Mouse (Mus musculus): ENCODE measurements around the gene Tha1. TPM values are rescaled to one million over a fixed set of nuclear protein-coding genes. Genes with fewer than 3 reads are reported as not detected.

Tha1 gene
- polyA plus RNA-seq, 1 experiment: 1.4 TPM

DNA sequence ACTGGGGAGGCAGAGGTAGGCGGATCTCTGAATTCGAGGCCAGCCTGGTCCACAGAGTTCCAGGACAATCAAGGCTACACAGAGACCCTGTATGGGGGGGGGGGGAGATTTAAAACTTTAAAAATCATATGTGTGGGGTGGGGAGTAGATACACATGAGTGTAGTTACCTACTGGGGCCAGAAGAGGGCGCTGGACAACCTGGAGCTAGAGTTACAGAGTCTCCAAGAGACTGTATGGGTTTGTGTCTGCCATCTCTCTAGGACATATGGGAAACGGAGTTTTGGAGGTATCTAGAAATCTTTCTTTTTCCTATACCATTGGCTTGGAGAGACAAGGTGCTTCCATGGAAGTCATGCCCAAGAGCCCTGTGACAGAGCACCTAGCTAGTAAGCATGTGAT, 1.1 kb upstream of the Tha1 start:
- TF ChIP-seq USF1 (IDR thresholded peaks at IDR 0.05; ENCODE audit: low read depth) (no peak), MYOG (IDR thresholded peaks at IDR 0.05; ENCODE audit: control insufficient read depth, extremely low read depth, insufficient read length) (no peak), CTCF (IDR thresholded peaks at IDR 0.05; ENCODE audit: control insufficient read depth, insufficient read depth, insufficient read length) (no peak), FOSL1 (IDR thresholded peaks at IDR 0.05; ENCODE audit: insufficient read depth, low read length, poor library complexity, severe bottlenecking) (no peak), MAX (IDR thresholded peaks at IDR 0.05) (no peak), MYOD1 (IDR thresholded peaks at IDR 0.05; ENCODE audit: control insufficient read depth, insufficient read length, low read depth) (no peak), CEBPB (IDR thresholded peaks at IDR 0.05; ENCODE audit: low read depth) (no peak)
- Histone ChIP-seq H3K27me3 (ENCODE audit: control insufficient read depth, insufficient read depth, insufficient read length) (no peaks in the 10 kb centered on the region), H3K79me3 (ENCODE audit: low read depth) (no peaks in the 10 kb centered on the region)

DNA sequence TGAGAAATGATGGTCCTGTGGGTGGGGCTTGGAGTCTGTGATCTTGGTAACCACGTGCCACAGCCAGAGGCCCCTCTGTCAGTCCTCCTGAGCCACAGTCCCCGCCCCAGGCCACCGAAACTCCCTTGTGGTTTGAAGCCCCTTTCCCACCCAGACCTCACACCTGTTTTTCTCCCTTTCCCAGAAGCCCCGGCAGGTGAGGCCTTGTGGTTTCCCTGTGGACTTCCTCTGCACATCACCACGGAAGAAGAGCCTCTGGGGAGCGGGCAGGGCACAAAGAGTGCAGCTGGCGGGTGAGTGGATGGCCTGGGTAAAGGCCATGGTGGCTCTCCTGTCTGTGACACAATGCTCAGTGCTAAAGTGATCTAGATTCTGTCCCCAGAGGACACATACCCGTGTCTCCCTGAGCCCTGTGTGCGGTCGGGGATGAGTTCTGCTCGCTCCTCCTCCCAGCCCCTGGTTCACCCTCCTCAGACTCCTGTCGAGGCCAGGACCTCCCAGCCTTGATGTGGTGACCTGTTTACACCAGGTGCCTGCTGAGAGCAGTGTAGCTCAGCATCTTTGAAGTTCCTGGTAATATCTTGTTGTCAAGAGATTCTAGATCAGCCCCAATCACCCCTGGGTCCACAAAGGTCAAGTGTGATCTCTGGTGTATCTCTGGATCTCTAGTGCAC, 1.2 kb downstream of the Tha1 start:
- Histone ChIP-seq H3K79me2 (ENCODE audit: control insufficient read depth, insufficient read depth) (no peaks in the 10 kb centered on the region), H3K27me3 (ENCODE audit: control insufficient read depth, insufficient read depth, insufficient read length) (no peaks in the 10 kb centered on the region), H3K4me3 (ENCODE audit: insufficient read depth, poor library complexity, severe bottlenecking) (no peak overlapping the region), H3ac (ENCODE audit: control insufficient read depth, insufficient read length, low read depth) (no peak overlapping the region), H3K79me3 (ENCODE audit: low read depth) (no peaks in the 10 kb centered on the region), H3K36me3 (ENCODE audit: control insufficient read depth, insufficient read depth) (no peaks in the 10 kb centered on the region)
- TF ChIP-seq USF1 (IDR thresholded peaks at IDR 0.05; ENCODE audit: low read depth) (no peak), MAX (IDR thresholded peaks at IDR 0.05) (no peak), MYOD1 (IDR thresholded peaks at IDR 0.05; ENCODE audit: control insufficient read depth, insufficient read length, low read depth) (no peak), CEBPB (IDR thresholded peaks at IDR 0.05; ENCODE audit: low read depth) (no peak), CTCF (IDR thresholded peaks at IDR 0.05; ENCODE audit: control insufficient read depth, insufficient read depth, insufficient read length) (no peak), MYOG (IDR thresholded peaks at IDR 0.05; ENCODE audit: control insufficient read depth, extremely low read depth, insufficient read length) (no peak), FOSL1 (IDR thresholded peaks at IDR 0.05; ENCODE audit: insufficient read depth, low read length, poor library complexity, severe bottlenecking) (no peak)

More for the DNA sequence above, 1.1 kb upstream of the Tha1 start:
- H3K4me3 ChIP-seq (ENCODE audit: insufficient read depth, poor library complexity, severe bottlenecking): no peak overlapping the region
- no peak overlapping the region for H3ac ChIP-seq (ENCODE audit: control insufficient read depth, insufficient read length, low read depth)
- H3K36me3 ChIP-seq (ENCODE audit: control insufficient read depth, insufficient read depth): no peaks in the 10 kb centered on the region
- no peaks in the 10 kb centered on the region for H3K79me2 ChIP-seq (ENCODE audit: control insufficient read depth, insufficient read depth)

DNA sequence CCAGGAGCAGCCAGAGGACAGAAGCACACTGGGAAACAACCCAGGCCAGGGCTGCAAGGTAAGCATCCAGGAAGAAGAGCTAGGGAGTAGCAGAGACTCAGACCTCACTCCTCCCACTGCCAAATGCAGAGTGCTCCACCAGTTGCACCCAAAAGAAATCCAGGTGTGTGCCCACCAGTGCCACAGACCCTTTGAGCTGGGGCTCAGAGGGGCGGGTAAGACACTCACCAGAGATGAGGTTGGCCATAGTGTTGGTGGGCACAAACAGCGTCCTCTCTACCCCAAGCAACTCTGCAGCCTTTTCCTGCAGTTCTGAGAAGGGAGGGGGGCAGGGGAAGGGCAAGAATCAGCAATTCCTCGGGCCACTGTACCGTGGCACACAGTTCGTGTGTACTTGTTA, 1.9 kb downstream of the Tha1 start:
- Histone ChIP-seq H3K4me3 (ENCODE audit: insufficient read depth, poor library complexity, severe bottlenecking) (no peak overlapping the region), H3K79me3 (ENCODE audit: low read depth) (no peaks in the 10 kb centered on the region), H3K27me3 (ENCODE audit: control insufficient read depth, insufficient read depth, insufficient read length) (no peaks in the 10 kb centered on the region), H3K36me3 (ENCODE audit: control insufficient read depth, insufficient read depth) (no peaks in the 10 kb centered on the region), H3ac (ENCODE audit: control insufficient read depth, insufficient read length, low read depth) (no peak overlapping the region), H3K79me2 (ENCODE audit: control insufficient read depth, insufficient read depth) (no peaks in the 10 kb centered on the region)
- TF ChIP-seq FOSL1 (IDR thresholded peaks at IDR 0.05; ENCODE audit: insufficient read depth, low read length, poor library complexity, severe bottlenecking): no peak
- no peak for TF ChIP-seq USF1 (IDR thresholded peaks at IDR 0.05; ENCODE audit: low read depth)
- no peak for TF ChIP-seq MYOD1 (IDR thresholded peaks at IDR 0.05; ENCODE audit: control insufficient read depth, insufficient read length, low read depth)
- no peak for TF ChIP-seq CTCF (IDR thresholded peaks at IDR 0.05; ENCODE audit: control insufficient read depth, insufficient read depth, insufficient read length)
- TF ChIP-seq CEBPB (IDR thresholded peaks at IDR 0.05; ENCODE audit: low read depth): no peak
- TF ChIP-seq MAX (IDR thresholded peaks at IDR 0.05): no peak
- TF ChIP-seq MYOG (IDR thresholded peaks at IDR 0.05; ENCODE audit: control insufficient read depth, extremely low read depth, insufficient read length): no peak

DNA sequence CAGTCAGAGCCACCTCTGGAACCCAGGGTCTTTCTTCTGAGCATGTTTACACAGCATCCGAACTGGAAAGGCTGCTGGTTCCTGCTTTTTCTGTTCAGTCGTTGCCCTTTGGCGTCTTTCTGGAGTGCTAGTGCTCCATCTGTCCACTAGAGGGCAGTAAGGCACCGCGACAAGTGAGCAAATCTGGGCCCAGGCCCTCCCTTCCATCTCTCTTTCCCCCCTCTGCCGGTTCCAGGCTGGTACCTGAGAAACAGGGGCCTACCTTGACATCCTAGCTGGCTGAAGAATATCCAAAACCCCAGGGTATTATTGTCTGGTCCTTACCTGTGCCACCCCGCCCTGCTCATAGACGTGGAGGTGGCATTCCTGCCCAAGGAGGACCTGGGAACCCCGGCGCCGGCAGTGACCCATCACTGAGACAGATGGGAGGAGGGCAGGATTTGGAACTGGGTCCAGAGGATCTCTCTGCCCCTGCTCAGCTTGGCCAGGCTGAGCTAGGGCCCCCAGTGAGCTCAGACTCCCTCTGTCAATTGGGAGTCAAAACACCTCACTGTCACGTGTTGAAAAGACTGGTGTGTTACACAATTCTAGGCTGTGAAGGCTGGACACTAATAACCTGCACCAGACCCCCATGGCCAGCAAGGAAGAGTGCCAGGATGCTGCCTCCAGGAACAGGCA, 2.5 kb downstream of the Tha1 start:
- H3K36me3 ChIP-seq (ENCODE audit: control insufficient read depth, insufficient read depth): no peaks in the 10 kb centered on the region
- H3K79me2 ChIP-seq (ENCODE audit: control insufficient read depth, insufficient read depth): no peaks in the 10 kb centered on the region
- H3ac ChIP-seq (ENCODE audit: control insufficient read depth, insufficient read length, low read depth): no peak overlapping the region
- no peak overlapping the region for H3K4me3 ChIP-seq (ENCODE audit: insufficient read depth, poor library complexity, severe bottlenecking)
- no peaks in the 10 kb centered on the region for H3K79me3 ChIP-seq (ENCODE audit: low read depth)
- TF ChIP-seq MAX (IDR thresholded peaks at IDR 0.05) (no peak), FOSL1 (IDR thresholded peaks at IDR 0.05; ENCODE audit: insufficient read depth, low read length, poor library complexity, severe bottlenecking) (no peak), CTCF (IDR thresholded peaks at IDR 0.05; ENCODE audit: control insufficient read depth, insufficient read depth, insufficient read length) (peak; percentile 69), USF1 (IDR thresholded peaks at IDR 0.05; ENCODE audit: low read depth) (no peak)
- H3K27me3 ChIP-seq (ENCODE audit: control insufficient read depth, insufficient read depth, insufficient read length): no peaks in the 10 kb centered on the region

DNA sequence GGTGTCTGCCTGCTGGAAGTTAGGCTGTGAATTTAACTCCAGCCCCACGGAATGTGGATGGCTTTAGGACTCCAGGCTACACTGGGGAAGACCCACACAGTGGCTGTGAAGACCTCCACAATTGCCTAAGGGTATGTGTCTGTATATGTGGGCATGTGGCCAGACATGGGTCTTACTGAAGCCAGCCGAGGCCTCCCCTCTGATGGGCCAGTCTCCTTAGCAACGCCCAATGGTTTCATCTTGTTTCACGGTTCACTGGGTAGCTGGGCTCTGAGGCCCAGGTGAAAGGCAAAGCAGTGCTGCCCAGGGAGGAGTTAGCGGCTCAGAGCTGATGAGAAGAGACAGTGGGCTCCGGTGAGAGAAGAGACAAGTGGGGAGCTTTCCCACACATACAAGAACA, 7.3 kb downstream of the Tha1 start:
- Histone ChIP-seq H3K79me3 (ENCODE audit: low read depth) (no peaks in the 10 kb centered on the region), H3K79me2 (ENCODE audit: control insufficient read depth, insufficient read depth) (no peaks in the 10 kb centered on the region)
- no peak for TF ChIP-seq CTCF (IDR thresholded peaks at IDR 0.05; ENCODE audit: control insufficient read depth, insufficient read depth, insufficient read length)
- no peak for TF ChIP-seq CEBPB (IDR thresholded peaks at IDR 0.05; ENCODE audit: low read depth)
- TF ChIP-seq MYOD1 (IDR thresholded peaks at IDR 0.05; ENCODE audit: control insufficient read depth, insufficient read length, low read depth): no peak
- no peak for TF ChIP-seq USF1 (IDR thresholded peaks at IDR 0.05; ENCODE audit: low read depth)
- no peak for TF ChIP-seq MYOG (IDR thresholded peaks at IDR 0.05; ENCODE audit: control insufficient read depth, extremely low read depth, insufficient read length)

More for the DNA sequence above, 7.3 kb downstream of the Tha1 start:
- no peaks in the 10 kb centered on the region for H3K27me3 ChIP-seq (ENCODE audit: control insufficient read depth, insufficient read depth, insufficient read length)
- no peak overlapping the region for H3ac ChIP-seq (ENCODE audit: control insufficient read depth, insufficient read length, low read depth)
- H3K4me3 ChIP-seq (ENCODE audit: insufficient read depth, poor library complexity, severe bottlenecking): no peak overlapping the region
- no peaks in the 10 kb centered on the region for H3K36me3 ChIP-seq (ENCODE audit: control insufficient read depth, insufficient read depth)

All from C2C12 (cell line).